Mouse (Mus musculus) small intestine, adult 2 months (tissue): ENCODE data around the gene Fcamr.

Experiments used
- CTCF ChIP-seq: fragments of 200-500 bp; IDR thresholded peaks from 2 replicates; pipeline ENCODE4 v1.5.1; 2012; ENCODE audit warnings: low read depth, mild to moderate bottlenecking, control low read depth, inconsistent platforms, low read length, moderate library complexity, mixed read lengths; ENCODE audit not compliant: insufficient replicate concordance, insufficient read length; ENCODE audit errors: extremely low read depth
- POLR2A ChIP-seq: fragments of 200-500 bp; IDR thresholded peaks from 2 replicates; pipeline ENCODE4 v1.6.1; 2012; ENCODE audit warnings: low read depth, mild to moderate bottlenecking, control low read depth, inconsistent platforms, low read length, moderate library complexity

GRCm38 (mm10) chr1:130802976-130803375, 2.3 kb downstream of the Fcamr start:
- TF ChIP-seq CTCF = no peak
- TF ChIP-seq POLR2A = no peak
